Mouse (Mus musculus) CH12.LX (cell line): ENCODE data around the gene Azi2. TPM values are rescaled to one million over a fixed set of nuclear protein-coding genes. Genes with fewer than 3 reads are reported as not detected.

Experiments used
- DNase-seq: peaks from one replicate; pipeline ENCODE4 v3.0.0-alpha.2; 2013; ENCODE audit errors: extremely low read depth
- H3K27ac ChIP-seq: 2 replicates; pipeline ENCODE4 v1.5.1; 2012; ENCODE audit warnings: low read depth, mild to moderate bottlenecking, control low read depth, moderate library complexity; ENCODE audit not compliant: insufficient read depth
- H3K27me3 ChIP-seq: replicated peaks from 2 replicates; pipeline ENCODE3; 2012; ENCODE audit warnings: inconsistent platforms
- H3K36me3 ChIP-seq, 2 experiments: replicated peaks in 1 of 2; 2 replicates each; pipeline versions ENCODE3 to v1.6.1; 2012; ENCODE audit warnings: inconsistent platforms in 1 of 2, low read length in 1 of 2, mild to moderate bottlenecking in 1 of 2, mixed read lengths in 1 of 2, moderate library complexity in 1 of 2; ENCODE audit not compliant: control insufficient read depth in 1 of 2, insufficient read depth in 1 of 2
- H3K4me1 ChIP-seq, 2 experiments: 2 replicates each; pipeline ENCODE4 v1.6.1; 2012; ENCODE audit warnings: inconsistent platforms in 1 of 2, moderate library complexity in 1 of 2; ENCODE audit not compliant: insufficient read depth in 2 of 2, control insufficient read depth in 1 of 2
- H3K4me2 ChIP-seq: 2 replicates; pipeline ENCODE4 v1.6.1; 2012; ENCODE audit warnings: low read depth, mild to moderate bottlenecking, control low read depth; ENCODE audit not compliant: poor library complexity, insufficient read depth, severe bottlenecking
- H3K4me3 ChIP-seq, 3 experiments: fragments of 150-350 bp in 1 of 3; sonication (generic) in 1 of 3; replicated peaks in 1 of 3; 2 replicates each; pipeline versions ENCODE3 to v1.5.1; 2011 to 2012; ENCODE audit warnings: low read depth in 2 of 3, low read length in 2 of 3, mild to moderate bottlenecking in 2 of 3, moderate library complexity in 2 of 3, control low read depth in 1 of 3, improper control_type of control experiment in 1 of 3, inconsistent platforms in 1 of 3, mixed read lengths in 1 of 3; ENCODE audit not compliant: poor library complexity in 1 of 3
- H3K79me2 ChIP-seq: replicated peaks from 2 replicates; pipeline ENCODE4 v1.6.1; 2012; ENCODE audit warnings: mild to moderate bottlenecking, moderate library complexity; ENCODE audit not compliant: control insufficient read depth, poor library complexity, insufficient read depth, severe bottlenecking; ENCODE audit errors: extremely low read depth
- H3K9ac ChIP-seq: 2 replicates; pipeline ENCODE4 v1.6.1; 2012; ENCODE audit warnings: low read depth, mild to moderate bottlenecking, control low read depth, moderate library complexity; ENCODE audit not compliant: insufficient read depth
- H3K9me3 ChIP-seq: replicated peaks from 2 replicates; pipeline ENCODE3; 2012; ENCODE audit warnings: low read length, inconsistent platforms, mixed read lengths
- CHD1 ChIP-seq: IDR thresholded peaks from 2 replicates; pipeline ENCODE4 v1.6.1; 2012; ENCODE audit warnings: low read depth, low read length, improper control_type of control experiment, inconsistent platforms
- E2F4 ChIP-seq: IDR thresholded peaks from 2 replicates; pipeline ENCODE4 v1.6.1; 2011; ENCODE audit warnings: low read depth, low read length, improper control_type of control experiment; ENCODE audit not compliant: insufficient replicate concordance
- ELF1 ChIP-seq: IDR thresholded peaks from 2 replicates; pipeline ENCODE4 v1.6.1; 2014; ENCODE audit warnings: low read depth, mild to moderate bottlenecking, inconsistent platforms, low read length, improper control_type of control experiment
- EP300 ChIP-seq: IDR thresholded peaks from 2 replicates; pipeline ENCODE4 v1.6.1; 2011; ENCODE audit warnings: low read length, improper control_type of control experiment
- ETS1 ChIP-seq: conservative IDR thresholded peaks from 2 replicates; pipeline ENCODE4 v1.6.1; 2012; ENCODE audit warnings: low read depth, mild to moderate bottlenecking, inconsistent platforms, low read length, improper control_type of control experiment, moderate library complexity
- HCFC1 ChIP-seq: IDR thresholded peaks from 2 replicates; pipeline ENCODE4 v1.6.1; 2012; ENCODE audit warnings: low read depth, mild to moderate bottlenecking, inconsistent platforms, low read length, improper control_type of control experiment
- IRF4 ChIP-seq: IDR thresholded peaks from 2 replicates; pipeline ENCODE4 v1.6.1; 2014; ENCODE audit warnings: low read depth, mild to moderate bottlenecking, inconsistent platforms, low read length, improper control_type of control experiment
- JUND ChIP-seq: conservative IDR thresholded peaks from 2 replicates; pipeline ENCODE4 v1.6.1; 2011; ENCODE audit warnings: low read depth, low read length, improper control_type of control experiment
- KAT2A ChIP-seq: IDR thresholded peaks from 2 replicates; pipeline ENCODE4 v1.6.1; 2012; ENCODE audit warnings: low read length, improper control_type of control experiment, inconsistent platforms; ENCODE audit not compliant: insufficient replicate concordance
- MEF2A ChIP-seq: IDR thresholded peaks from 2 replicates; pipeline ENCODE4 v1.6.1; 2014; ENCODE audit warnings: low read depth, mild to moderate bottlenecking, inconsistent platforms, low read length, improper control_type of control experiment, borderline replicate concordance
- MXI1 ChIP-seq: IDR thresholded peaks from 2 replicates; pipeline ENCODE4 v1.6.1; 2011; ENCODE audit warnings: mild to moderate bottlenecking, low read depth, low read length, improper control_type of control experiment
- NELFE ChIP-seq: IDR thresholded peaks from 2 replicates; pipeline ENCODE4 v1.6.1; 2011; ENCODE audit warnings: low read depth, low read length, improper control_type of control experiment
- NRF1 ChIP-seq: IDR thresholded peaks from 2 replicates; pipeline ENCODE4 v1.6.1; 2014; ENCODE audit warnings: low read depth, mild to moderate bottlenecking, inconsistent platforms, low read length, improper control_type of control experiment, moderate library complexity
- RAD21 ChIP-seq: IDR thresholded peaks from 2 replicates; pipeline ENCODE4 v1.6.1; 2011; ENCODE audit warnings: low read depth, mild to moderate bottlenecking, low read length, improper control_type of control experiment, moderate library complexity
- SMC3 ChIP-seq: IDR thresholded peaks from 2 replicates; pipeline ENCODE4 v1.6.1; 2011; ENCODE audit warnings: low read depth, low read length, improper control_type of control experiment
- TBP ChIP-seq: conservative IDR thresholded peaks from 2 replicates; pipeline ENCODE4 v1.6.1; 2011; ENCODE audit warnings: low read depth, low read length, improper control_type of control experiment
- USF1 ChIP-seq: IDR thresholded peaks from 2 replicates; pipeline ENCODE4 v1.6.1; 2014; ENCODE audit warnings: low read depth, mild to moderate bottlenecking, inconsistent platforms, low read length, improper control_type of control experiment
- USF2 ChIP-seq: conservative IDR thresholded peaks from 2 replicates; pipeline ENCODE4 v1.6.1; 2011; ENCODE audit warnings: low read depth, low read length, improper control_type of control experiment
- ZKSCAN1 ChIP-seq: IDR thresholded peaks from 2 replicates; pipeline ENCODE4 v1.6.1; 2012; ENCODE audit warnings: low read depth, inconsistent platforms, low read length, improper control_type of control experiment, borderline replicate concordance
- ZMIZ1 ChIP-seq: IDR thresholded peaks from 2 replicates; pipeline ENCODE4 v1.6.1; 2012; ENCODE audit warnings: low read depth, mild to moderate bottlenecking, inconsistent platforms, low read length, improper control_type of control experiment
- dilution Hi-C: fragments of 300-500 bp; cut with MboI; formaldehyde crosslinking; loops from 2 replicates; pipeline ENCODE4 v1.14.3; 2020; ENCODE audit warnings: low sequenced_read_pairs; ENCODE audit not compliant: extremely low pct_unique_long_range_greater_than_20kb, extremely low pct_ligation_motif_present
- in situ Hi-C: fragments of 300-500 bp; cut with MboI; formaldehyde crosslinking; loops from 3 replicates; pipeline ENCODE4 v1.14.3; 2019; ENCODE audit warnings: low sequenced_read_pairs, low pct_ligation_motif_present, low pct_unique_long_range_greater_than_20kb, mixed read lengths
- polyA plus RNA-seq: library from polyadenylated mRNA; unstranded; fragments of >175 nt; gene quantifications from 2 replicates; pipeline ENCODE4 v1.2.1, GENCODE M21; 2012; ENCODE audit warnings: low read depth; ENCODE audit not compliant: insufficient read length
- total RNA-seq, 2 experiments: library from RNA; depleted of rRNA; stranded (reverse); fragments of 300-350 nt in 1 of 2; fragments of >200 nt in 1 of 2; gene quantifications; 2 replicates each; pipeline ENCODE4 v1.2.3; 2012 to 2014

The Azi2 gene
- total and polyA plus RNA-seq, 3 experiments, result 25.4 to 52.6 (median 32.6) TPM

DNA sequence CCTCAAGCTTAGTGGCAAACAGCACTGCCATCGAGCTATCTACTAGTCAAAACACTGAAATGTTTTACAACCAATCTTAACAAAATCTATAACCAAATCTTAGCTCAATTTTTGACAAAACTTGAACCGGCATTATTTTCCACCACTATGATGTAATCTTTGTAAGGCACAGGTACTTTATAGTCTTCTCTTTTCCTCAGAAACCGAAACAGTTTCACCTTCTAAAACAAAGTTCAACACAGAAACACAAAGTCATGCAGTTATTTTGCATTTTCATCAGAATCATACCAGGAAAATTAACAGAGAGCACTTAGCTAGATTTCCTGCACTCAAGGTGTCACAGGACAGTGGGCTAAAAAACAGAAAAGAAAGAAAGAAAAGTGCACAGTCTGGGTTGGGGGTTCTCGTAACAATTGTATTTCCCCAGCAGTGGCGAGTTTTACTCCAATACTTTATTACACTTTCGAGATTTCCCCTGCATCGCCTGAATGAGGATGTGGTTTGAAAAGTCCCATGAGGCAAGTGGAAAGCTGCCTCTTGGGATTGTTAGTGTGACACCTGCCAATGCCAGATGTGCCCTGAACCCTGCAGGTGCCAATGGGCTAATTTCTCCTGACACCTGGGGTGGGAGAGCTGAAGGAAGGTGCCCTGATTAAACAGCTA, 69.5 kb downstream of the Azi2 start (continued):
- TF ChIP-seq E2F4 (no peak), USF2 (no peak), IRF4 (0 out of 2 replicates have a peak, but pooled peaks have one; percentile 64), CHD1 (0 out of 2 replicates have a peak, but pooled peaks have one; percentile 65), JUND (peak; percentile 66; the same call in 1 of the 2 replicates), KAT2A (peak; percentile 70; the same call in 1 of the 2 replicates), EP300 (peak; percentile 90)

DNA sequence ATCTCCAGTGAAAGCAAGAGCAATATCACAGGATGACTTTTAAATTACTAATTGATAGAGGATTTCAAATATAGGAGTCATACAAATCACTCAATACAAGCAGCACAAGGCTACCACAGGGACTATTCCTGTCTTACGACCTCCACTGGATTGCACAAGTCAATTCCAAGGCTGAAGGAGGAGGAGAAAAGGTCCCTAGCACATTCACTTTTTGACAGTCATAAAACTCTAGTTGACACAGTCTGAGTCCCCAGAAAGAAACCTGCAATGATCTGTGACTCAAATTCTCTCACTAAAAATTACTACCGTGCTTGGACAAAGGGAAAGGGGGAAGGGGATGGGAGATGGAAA, 70.0 kb downstream of the Azi2 start:
- Histone ChIP-seq H3K27me3 (no peaks in the 10 kb centered on the region), H3K4me1 (peaks cover 15% of the 10 kb centered on the region in 2 experiments), H3K36me3 (peaks cover 11 to 18% of the 10 kb centered on the region in 2 experiments), H3K79me2 (no peaks in the 10 kb centered on the region), H3K4me2 (peak overlapping the region; percentile 89; the same call in 1 of the 2 replicates), H3K27ac (peak overlapping the region; percentile 19; the same call in 1 of the 2 replicates), H3K4me3 (no peak overlapping the region), H3K9ac (no peak overlapping the region), H3K9me3 (no peaks in the 10 kb centered on the region)
- in situ Hi-C loops (no loop called here), dilution Hi-C loops (no loop called here)
- TF ChIP-seq RAD21 (no peak), TBP (no peak), ETS1 (no peak), SMC3 (no peak), ELF1 (no peak), MXI1 (no peak), USF1 (no peak), ZMIZ1 (no peak), NELFE (no peak), JUND (no peak), MEF2A (no peak), NRF1 (no peak), EP300 (no peak), HCFC1 (no peak), ZKSCAN1 (no peak)
- DNase-seq, result no peak

Other genes starting within 250 kb of the Azi2 start
- 21.6 and 24.7 TPM in 2 replicates for gene Cmc1, start 109.7 kb downstream of the Azi2 start, total RNA-seq (2012; rRNA removed)
- 16.1 and 17.1 TPM in 2 replicates for gene Cmc1, start 109.7 kb downstream of the Azi2 start, total RNA-seq (2014; rRNA removed)
- 18.0 and 18.2 TPM in 2 replicates for gene Cmc1, start 109.7 kb downstream of the Azi2 start, polyA plus RNA-seq